Mouse (Mus musculus): ENCODE data around the gene Six2. TPM values are rescaled to one million over a fixed set of nuclear protein-coding genes. Genes with fewer than 3 reads are reported as not detected.

Six2 gene
- total and polyA plus RNA-seq, 2 experiments, result not detected

DNA sequence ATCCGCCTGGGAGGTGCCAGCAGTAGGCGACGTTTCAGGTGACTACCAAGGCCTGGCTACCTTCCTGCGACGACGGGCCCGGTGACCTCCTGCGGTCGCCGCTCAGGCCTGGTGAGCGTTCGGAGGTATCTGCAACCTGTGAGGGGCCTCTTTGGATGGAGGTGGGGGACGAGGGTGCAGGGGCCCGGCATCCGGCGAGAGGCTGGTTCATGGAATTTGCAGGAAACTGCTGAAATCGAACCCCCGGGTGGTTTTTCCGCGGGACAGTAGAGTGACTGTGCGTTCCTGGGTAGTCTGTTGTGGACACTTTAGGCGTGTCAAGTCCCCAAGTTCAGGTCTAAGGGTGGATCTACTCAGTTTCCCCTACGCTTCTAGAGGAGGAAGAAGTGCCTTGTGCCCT, 4.5 kb upstream of the Six2 start:
- no peaks in the 10 kb centered on the region for H3K36me3 ChIP-seq (ENCODE audit: control insufficient read depth, insufficient read depth, low read length)
- no peak overlapping the region for H3K9ac ChIP-seq (ENCODE audit: low read depth, low read length)
- WGBS, result 5% methylated on average over 23 of the region's 23 CpGs
- no peaks in the 10 kb centered on the region for H3K79me2 ChIP-seq (ENCODE audit: control insufficient read depth, insufficient read depth, low read length)
- no peaks in the 10 kb centered on the region for H3K4me1 ChIP-seq (ENCODE audit: control insufficient read depth, insufficient read depth, low read length)
- TF ChIP-seq POLR2A (IDR thresholded peaks at IDR 0.05; ENCODE audit: extremely low read depth, insufficient read depth, low read length) (no peak), CTCF (IDR thresholded peaks at IDR 0.05; ENCODE audit: low read depth, low read length) (no peak)
- H3K27ac ChIP-seq (replicated peaks; ENCODE audit: insufficient read depth, low read depth, low read length), result no peak overlapping the region
- no peak overlapping the region for H3K4me3 ChIP-seq (ENCODE audit: insufficient read depth, low read depth, low read length)
- DNase-seq (ENCODE audit: extremely low read depth, low read depth, low spot score), result no peak
- peaks cover 29% of the 10 kb centered on the region for H3K27me3 ChIP-seq (ENCODE audit: control insufficient read depth, insufficient read depth, low read length)

DNA sequence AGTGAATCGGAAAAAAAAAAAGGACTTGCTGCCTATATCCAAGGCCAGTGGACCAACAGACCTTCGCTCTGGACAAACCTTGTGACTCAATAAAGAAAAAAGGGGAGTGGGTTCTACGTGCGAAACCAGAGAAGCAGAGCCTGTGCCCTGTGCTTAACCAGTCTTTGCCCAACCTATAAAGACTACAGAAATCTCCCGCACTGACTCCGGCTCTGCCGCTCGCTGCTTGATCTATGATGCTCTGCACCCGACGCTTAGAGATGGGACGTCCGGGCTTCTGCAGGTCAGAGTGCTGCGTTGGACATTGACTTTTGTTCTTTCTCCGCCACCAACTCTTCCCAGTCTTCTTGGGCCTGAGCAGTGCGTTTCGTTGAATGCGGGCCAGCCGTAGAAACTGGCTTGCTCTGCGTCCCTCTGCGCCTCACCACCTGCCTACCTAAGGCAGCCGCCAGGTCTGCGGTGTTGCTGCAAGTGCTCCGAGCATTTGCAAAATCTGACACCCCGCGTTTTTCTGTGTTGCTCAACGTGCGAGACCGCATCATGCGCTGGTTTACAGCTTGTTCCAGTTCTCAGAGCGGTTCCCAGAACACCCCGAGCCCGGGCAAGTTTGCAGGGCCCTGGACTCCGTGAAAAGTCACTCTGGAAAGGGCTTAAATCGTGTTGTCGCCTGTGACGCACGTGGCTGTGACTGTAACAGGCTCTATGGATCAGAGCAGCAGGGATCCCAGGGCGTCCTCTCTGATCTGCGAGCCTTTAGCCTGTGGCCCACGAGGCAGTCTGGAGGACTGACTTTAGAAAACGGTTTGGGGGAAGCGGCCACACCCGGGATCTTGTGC, 3.8 kb upstream of the Six2 start:
- Histone ChIP-seq H3K9ac (ENCODE audit: low read depth, low read length) (no peak overlapping the region), H3K4me1 (ENCODE audit: control insufficient read depth, insufficient read depth, low read length) (no peaks in the 10 kb centered on the region), H3K4me3 (ENCODE audit: insufficient read depth, low read depth, low read length) (no peak overlapping the region), H3K36me3 (ENCODE audit: control insufficient read depth, insufficient read depth, low read length) (no peaks in the 10 kb centered on the region), H3K27ac (replicated peaks; ENCODE audit: insufficient read depth, low read depth, low read length) (no peak overlapping the region), H3K79me2 (ENCODE audit: control insufficient read depth, insufficient read depth, low read length) (no peaks in the 10 kb centered on the region), H3K27me3 (ENCODE audit: control insufficient read depth, insufficient read depth, low read length) (peaks cover 32% of the 10 kb centered on the region)
- no peak for DNase-seq (ENCODE audit: extremely low read depth, low read depth, low spot score)
- 4% methylated on average over 43 of the region's 43 CpGs for WGBS
- TF ChIP-seq CTCF (IDR thresholded peaks at IDR 0.05; ENCODE audit: low read depth, low read length) (no peak), POLR2A (IDR thresholded peaks at IDR 0.05; ENCODE audit: extremely low read depth, insufficient read depth, low read length) (no peak)

DNA sequence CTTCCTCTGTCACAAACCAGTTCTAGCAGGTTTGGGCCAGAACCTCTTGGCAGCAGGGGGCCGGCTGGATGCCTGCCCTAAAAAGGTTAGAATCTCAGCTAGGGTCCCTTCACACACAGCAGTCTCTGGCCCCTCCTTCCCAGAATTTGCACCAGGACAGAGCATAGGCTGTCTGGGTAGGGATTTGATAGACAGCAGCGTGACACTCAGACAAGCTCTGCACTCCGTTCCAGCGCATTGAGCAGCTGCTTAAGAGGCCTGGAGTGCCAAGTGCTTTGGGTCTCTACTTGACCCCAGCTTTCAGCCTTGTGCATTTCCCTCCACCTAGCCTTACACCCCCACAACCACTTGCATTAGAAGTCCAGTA, 2.9 kb upstream of the Six2 start:
- TF ChIP-seq POLR2A (IDR thresholded peaks at IDR 0.05; ENCODE audit: extremely low read depth, insufficient read depth, low read length) (no peak), CTCF (IDR thresholded peaks at IDR 0.05; ENCODE audit: low read depth, low read length) (no peak)
- WGBS, result 10% methylated on average over 4 of the region's 4 CpGs
- Histone ChIP-seq H3K79me2 (ENCODE audit: control insufficient read depth, insufficient read depth, low read length) (no peaks in the 10 kb centered on the region), H3K27ac (replicated peaks; ENCODE audit: insufficient read depth, low read depth, low read length) (no peak overlapping the region), H3K4me1 (ENCODE audit: control insufficient read depth, insufficient read depth, low read length) (no peaks in the 10 kb centered on the region), H3K36me3 (ENCODE audit: control insufficient read depth, insufficient read depth, low read length) (no peaks in the 10 kb centered on the region), H3K9ac (ENCODE audit: low read depth, low read length) (no peak overlapping the region), H3K4me3 (ENCODE audit: insufficient read depth, low read depth, low read length) (no peak overlapping the region), H3K27me3 (ENCODE audit: control insufficient read depth, insufficient read depth, low read length) (peaks cover 35% of the 10 kb centered on the region)
- no peak for DNase-seq (ENCODE audit: extremely low read depth, low read depth, low spot score)

DNA sequence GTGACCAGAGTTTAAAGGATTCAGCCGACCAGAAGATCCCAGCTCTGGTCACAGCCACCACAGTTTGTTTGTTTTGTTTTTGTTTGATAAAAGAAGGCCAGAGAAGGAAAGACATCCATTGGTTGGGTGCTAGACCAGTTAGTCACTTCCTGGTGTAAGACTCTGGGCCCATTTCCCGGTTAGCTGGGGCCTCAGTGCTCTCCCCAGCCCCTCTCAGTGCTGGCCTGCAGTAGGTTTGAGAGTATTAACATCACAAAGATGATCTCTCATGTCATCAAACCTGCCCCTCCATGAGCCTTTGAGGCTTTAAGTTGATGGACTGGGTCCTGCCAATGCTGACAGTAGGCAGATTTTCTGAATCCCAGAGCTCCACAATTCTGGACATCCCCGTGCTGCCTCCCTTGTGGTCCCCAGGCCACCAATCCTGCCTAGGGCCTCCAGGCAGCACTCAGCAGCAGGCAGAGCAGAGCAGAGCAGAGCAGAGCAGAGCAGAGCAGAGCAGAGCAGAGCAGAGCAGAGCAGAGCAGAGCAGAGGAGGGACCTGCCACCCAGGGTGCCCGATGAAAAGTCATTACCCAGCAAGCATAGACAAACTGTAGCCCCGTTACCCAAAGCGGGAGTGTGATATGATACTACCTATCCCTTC, 2.4 kb upstream of the Six2 start:
- Histone ChIP-seq H3K27me3 (ENCODE audit: control insufficient read depth, insufficient read depth, low read length) (peaks cover 35% of the 10 kb centered on the region), H3K4me1 (ENCODE audit: control insufficient read depth, insufficient read depth, low read length) (no peaks in the 10 kb centered on the region), H3K36me3 (ENCODE audit: control insufficient read depth, insufficient read depth, low read length) (no peaks in the 10 kb centered on the region), H3K79me2 (ENCODE audit: control insufficient read depth, insufficient read depth, low read length) (no peaks in the 10 kb centered on the region), H3K27ac (replicated peaks; ENCODE audit: insufficient read depth, low read depth, low read length) (no peak overlapping the region), H3K9ac (ENCODE audit: low read depth, low read length) (no peak overlapping the region), H3K4me3 (ENCODE audit: insufficient read depth, low read depth, low read length) (no peak overlapping the region)
- 7% methylated on average over 6 of the region's 6 CpGs for WGBS
- DNase-seq (ENCODE audit: extremely low read depth, low read depth, low spot score), result no peak
- TF ChIP-seq POLR2A (IDR thresholded peaks at IDR 0.05; ENCODE audit: extremely low read depth, insufficient read depth, low read length) (no peak), CTCF (IDR thresholded peaks at IDR 0.05; ENCODE audit: low read depth, low read length) (no peak)

DNA sequence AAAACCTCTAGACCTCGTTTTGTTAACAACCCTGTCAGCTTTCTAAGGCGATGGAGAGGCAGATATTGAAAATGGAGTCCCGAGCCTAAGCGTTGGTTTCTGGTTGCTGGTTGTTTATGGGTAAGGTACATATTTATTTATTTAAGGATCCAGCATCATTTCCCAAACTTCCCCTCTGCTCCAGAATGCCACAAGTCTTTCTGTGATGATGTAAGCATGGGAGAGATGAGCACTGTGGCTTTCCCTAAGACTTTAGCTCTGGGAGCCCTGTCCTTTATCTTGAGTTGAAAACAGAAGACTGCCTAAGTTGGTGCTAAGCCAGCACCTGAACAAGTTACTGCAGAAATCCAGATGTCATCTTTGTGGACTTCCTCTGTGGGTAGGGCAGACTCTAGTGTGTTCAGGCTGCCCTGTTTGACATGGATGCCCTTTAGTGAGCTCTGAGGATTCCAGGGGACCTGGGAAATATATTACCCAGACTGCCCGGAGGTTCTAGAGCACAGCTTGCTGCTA, 1.8 kb upstream of the Six2 start:
- Histone ChIP-seq H3K4me3 (ENCODE audit: insufficient read depth, low read depth, low read length) (no peak overlapping the region), H3K27ac (replicated peaks; ENCODE audit: insufficient read depth, low read depth, low read length) (no peak overlapping the region), H3K79me2 (ENCODE audit: control insufficient read depth, insufficient read depth, low read length) (no peaks in the 10 kb centered on the region), H3K9ac (ENCODE audit: low read depth, low read length) (no peak overlapping the region), H3K27me3 (ENCODE audit: control insufficient read depth, insufficient read depth, low read length) (peaks cover 41% of the 10 kb centered on the region), H3K36me3 (ENCODE audit: control insufficient read depth, insufficient read depth, low read length) (no peaks in the 10 kb centered on the region), H3K4me1 (ENCODE audit: control insufficient read depth, insufficient read depth, low read length) (no peaks in the 10 kb centered on the region)
- no peak for DNase-seq (ENCODE audit: extremely low read depth, low read depth, low spot score)
- no peak for TF ChIP-seq POLR2A (IDR thresholded peaks at IDR 0.05; ENCODE audit: extremely low read depth, insufficient read depth, low read length)
- TF ChIP-seq CTCF (IDR thresholded peaks at IDR 0.05; ENCODE audit: low read depth, low read length), result no peak
- 21% methylated on average over 5 of the region's 5 CpGs for WGBS

Data from liver, adult 2 months (tissue).